Mouse (Mus musculus): ENCODE data around the gene Ccdc85a. TPM values are rescaled to one million over a fixed set of nuclear protein-coding genes. Genes with fewer than 3 reads are reported as not detected.

Ccdc85a gene
- polyA plus RNA-seq (2015; fragmentation: Nextera tagmentation; extraction: Ambion mirVana), result 26.0 and 27.5 TPM in 2 replicates

DNA sequence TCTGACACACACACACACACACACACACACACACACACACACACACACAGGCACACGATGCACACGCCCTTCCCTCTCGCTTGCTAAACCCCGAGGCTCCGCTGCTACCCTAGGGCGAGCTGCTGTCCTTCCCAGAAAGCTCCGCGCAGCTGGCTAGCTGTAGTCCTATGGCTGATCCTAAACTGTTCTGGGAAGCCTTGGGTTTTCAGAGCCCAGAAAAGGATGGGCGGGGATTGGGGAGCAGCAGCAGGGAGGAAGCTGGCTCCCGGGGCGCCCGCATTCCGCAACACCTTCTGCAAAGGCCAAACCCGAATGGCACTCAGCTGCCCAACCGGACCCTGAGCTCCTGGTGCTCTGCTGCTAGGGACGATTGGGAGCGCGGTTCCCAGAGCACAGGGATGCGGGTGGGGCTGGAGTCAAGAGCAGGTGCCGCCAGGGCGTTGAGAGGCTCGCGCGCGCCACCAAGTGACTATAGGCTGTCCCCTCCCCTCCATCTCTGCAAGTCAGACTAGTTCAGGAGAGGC is at the start of gene Ccdc85a:
Ccdc85a (minus strand) TSS at position 414 of the 524 bp plus-strand sequence.
- H3K4me1 ChIP-seq (replicated peaks), result peaks cover 11% of the 10 kb centered on the region
- H3K36me3 ChIP-seq, result no peaks in the 10 kb centered on the region
- H3K9ac ChIP-seq, result peak within 1 kb of the TSS; percentile 85
- H3K27ac ChIP-seq, result peak within 1 kb of the TSS; percentile 89
- under 1% methylated on average over 25 of the region's 25 CpGs for WGBS
- H3K27me3 ChIP-seq, result peaks cover 11% of the 10 kb centered on the region; the same call in 1 of the 2 replicates
- H3K4me2 ChIP-seq, result peak within 1 kb of the TSS; percentile 93
- peak; percentile 98 for ATAC-seq (ENCODE audit: low FRiP score)
- peak within 1 kb of the TSS; percentile 73 for H3K4me3 ChIP-seq
- H3K9me3 ChIP-seq, result no peaks in the 10 kb centered on the region

DNA sequence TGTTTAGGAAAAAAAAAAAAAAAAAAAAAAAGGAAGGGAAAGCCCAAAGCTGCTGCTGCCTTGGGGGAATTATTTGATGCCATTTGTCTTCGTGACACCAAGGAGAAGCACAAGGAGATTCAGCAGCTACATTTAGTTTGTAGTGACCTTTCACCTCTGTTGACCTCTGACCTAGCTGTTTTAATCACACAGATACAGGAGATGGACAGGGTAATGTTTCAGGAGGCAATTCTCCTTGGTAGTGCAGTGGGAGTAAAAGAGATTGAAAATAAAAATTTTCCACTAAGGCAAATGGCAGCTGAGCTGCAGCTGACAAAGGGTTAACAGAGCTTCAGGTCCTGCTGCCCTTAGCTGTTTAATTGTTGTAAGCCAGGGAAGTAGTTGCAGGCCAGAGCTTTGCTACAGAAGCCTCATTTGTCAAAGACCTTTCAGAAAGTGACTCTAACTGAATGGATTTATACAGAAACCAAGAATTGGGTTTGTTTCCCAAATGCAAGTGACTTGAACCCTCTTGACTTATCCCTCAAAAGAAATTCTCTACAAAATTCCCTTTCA is 49.5 kb upstream of the Ccdc85a start:
- Histone ChIP-seq H3K27ac (no peak overlapping the region), H3K9me3 (no peaks in the 10 kb centered on the region), H3K4me2 (no peak overlapping the region), H3K9ac (no peak overlapping the region), H3K4me1 (replicated peaks) (no peaks in the 10 kb centered on the region), H3K36me3 (no peaks in the 10 kb centered on the region), H3K4me3 (no peak overlapping the region), H3K27me3 (no peaks in the 10 kb centered on the region)
- ATAC-seq (ENCODE audit: low FRiP score), result no peak
- 9% methylated on average over 1 of the region's 1 CpGs for WGBS

DNA sequence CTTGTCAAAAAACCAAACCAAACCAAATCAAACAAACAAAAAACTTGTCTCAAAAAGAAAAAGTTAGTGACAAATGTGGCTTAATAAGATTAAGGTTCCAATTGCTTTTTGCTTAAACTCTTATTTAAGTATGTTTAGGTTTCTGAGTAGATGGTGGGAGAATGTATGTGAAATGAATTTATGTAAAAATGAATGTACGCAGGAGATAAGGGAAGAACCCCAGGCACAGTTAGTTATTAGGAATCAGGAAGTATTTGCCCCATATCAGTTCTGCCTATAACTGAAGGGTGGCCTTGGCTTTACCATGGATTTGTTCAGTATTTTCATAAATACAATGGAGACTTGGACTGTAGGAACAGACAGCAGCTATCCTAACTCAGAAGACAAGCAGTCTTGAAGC is 49.0 kb upstream of the Ccdc85a start:
- H3K36me3 ChIP-seq, result no peaks in the 10 kb centered on the region
- H3K4me1 ChIP-seq (replicated peaks), result no peaks in the 10 kb centered on the region
- H3K27me3 ChIP-seq, result no peaks in the 10 kb centered on the region
- H3K9me3 ChIP-seq, result no peaks in the 10 kb centered on the region
- ATAC-seq (ENCODE audit: low FRiP score), result no peak
- no peak overlapping the region for H3K27ac ChIP-seq
- H3K9ac ChIP-seq, result no peak overlapping the region
- 93% methylated on average over 1 of the region's 1 CpGs for WGBS
- no peak overlapping the region for H3K4me3 ChIP-seq
- no peak overlapping the region for H3K4me2 ChIP-seq

DNA sequence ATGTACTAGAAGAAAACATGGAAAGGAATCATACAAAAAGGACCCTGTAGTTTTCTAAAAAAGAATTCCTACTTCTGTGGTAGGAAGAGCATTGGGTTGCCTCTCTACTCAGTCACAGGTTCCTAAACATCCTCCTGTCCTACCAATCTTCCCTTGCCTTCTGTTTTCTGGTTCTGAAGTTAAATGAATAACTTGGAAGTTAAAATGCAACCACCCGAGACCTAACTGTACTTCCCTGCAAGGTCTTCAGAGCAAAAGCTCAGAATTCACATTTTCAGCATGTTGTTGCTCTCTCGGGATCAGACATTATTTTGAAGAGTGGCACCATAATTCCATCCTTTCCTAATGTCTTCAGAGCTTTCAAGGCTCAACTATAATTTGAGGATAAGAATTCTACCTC is 46.6 kb upstream of the Ccdc85a start:
- ATAC-seq (ENCODE audit: low FRiP score), result no peak
- 86% methylated on average over 2 of the region's 2 CpGs for WGBS
- H3K27ac ChIP-seq, result no peak overlapping the region

DNA sequence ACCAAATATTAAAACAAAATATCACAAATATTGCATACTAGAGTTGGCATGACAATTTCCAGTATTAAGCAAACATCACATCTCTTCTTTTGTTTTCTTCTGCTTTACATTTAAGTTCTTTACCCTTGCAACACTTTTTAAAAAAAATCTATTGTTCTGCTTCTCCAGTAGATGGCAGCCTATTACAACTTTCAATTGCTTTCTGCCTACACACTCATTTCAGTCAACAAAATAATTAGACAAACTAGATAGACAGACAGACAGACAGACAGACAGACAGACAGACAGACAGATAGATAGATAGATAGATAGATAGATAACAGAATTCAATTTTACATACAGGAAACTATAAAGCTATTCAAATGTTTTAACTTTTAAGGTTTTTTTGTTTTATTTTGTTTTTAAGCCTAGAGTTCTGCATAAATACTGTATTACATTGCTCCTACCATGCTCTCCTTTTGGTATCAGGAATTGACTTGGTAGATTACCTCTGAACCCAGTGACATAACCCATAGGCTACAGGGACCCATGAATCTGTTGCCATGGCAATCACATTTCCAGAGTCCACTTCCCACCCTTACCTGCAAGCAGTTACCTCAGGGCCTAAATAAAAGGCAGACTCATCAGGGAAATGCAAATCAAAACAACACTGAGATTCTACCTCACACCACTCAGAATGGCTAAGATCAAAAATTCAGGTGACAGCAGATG is 26.8 kb upstream of the Ccdc85a start:
- peak; percentile 59; the same call in 1 of the 2 replicates for ATAC-seq (ENCODE audit: low FRiP score)
- no peak overlapping the region for H3K4me3 ChIP-seq
- no peak overlapping the region for H3K9ac ChIP-seq
- no peaks in the 10 kb centered on the region for H3K9me3 ChIP-seq
- H3K4me2 ChIP-seq, result no peak overlapping the region
- H3K27me3 ChIP-seq, result no peaks in the 10 kb centered on the region
- no peaks in the 10 kb centered on the region for H3K4me1 ChIP-seq (replicated peaks)
- H3K27ac ChIP-seq, result no peak overlapping the region
- H3K36me3 ChIP-seq, result no peaks in the 10 kb centered on the region

More for the DNA sequence above, 46.6 kb upstream of the Ccdc85a start:
- H3K4me3 ChIP-seq, result no peak overlapping the region
- no peaks in the 10 kb centered on the region for H3K36me3 ChIP-seq
- H3K4me1 ChIP-seq (replicated peaks), result no peaks in the 10 kb centered on the region
- H3K4me2 ChIP-seq, result no peak overlapping the region
- no peaks in the 10 kb centered on the region for H3K9me3 ChIP-seq
- H3K27me3 ChIP-seq, result no peaks in the 10 kb centered on the region
- H3K9ac ChIP-seq, result no peak overlapping the region

DNA sequence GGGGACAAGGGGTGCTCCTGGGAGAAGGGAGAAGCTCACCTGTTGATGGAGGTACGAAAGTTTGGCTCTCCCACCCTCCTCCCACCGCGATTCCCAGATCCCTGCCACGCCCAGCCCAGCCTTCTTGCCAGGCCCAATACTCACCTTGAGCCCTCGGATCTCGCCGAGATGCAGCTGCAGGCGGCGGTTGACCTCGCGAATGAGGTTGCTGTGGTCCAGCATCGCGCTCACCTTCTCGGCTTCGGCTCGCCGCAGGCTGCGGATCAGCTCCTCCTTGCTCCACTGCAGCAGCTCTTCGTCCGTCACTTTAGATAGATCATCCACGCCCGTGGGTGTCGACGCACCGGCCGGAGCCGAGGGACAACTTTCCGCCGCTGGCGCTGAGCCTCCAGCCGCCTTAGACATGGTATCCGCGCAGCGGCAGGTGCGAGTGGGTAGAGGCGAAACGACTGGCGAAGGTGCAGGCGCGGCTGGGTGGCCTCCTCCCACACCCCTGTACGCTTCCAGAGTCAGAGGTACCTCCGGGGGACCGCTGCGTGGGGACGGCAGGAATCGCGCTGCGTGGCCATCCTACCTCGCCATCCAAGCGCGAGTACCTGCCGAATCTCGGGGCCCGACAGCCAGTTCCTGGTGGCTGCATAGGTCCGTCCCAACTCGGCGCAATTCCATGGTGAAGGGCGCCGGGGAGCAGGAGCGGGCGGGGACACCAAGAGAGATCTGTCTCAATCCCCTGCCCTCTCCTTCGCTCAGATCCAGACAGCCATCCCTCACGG is 800 bp downstream of the Ccdc85a start:
- Histone ChIP-seq H3K9me3 (no peaks in the 10 kb centered on the region), H3K27ac (peak overlapping the region; percentile 89), H3K4me1 (replicated peaks) (peaks cover 11% of the 10 kb centered on the region), H3K27me3 (peaks cover 11% of the 10 kb centered on the region; the same call in 1 of the 2 replicates), H3K4me2 (peak overlapping the region; percentile 93), H3K4me3 (peak overlapping the region; percentile 73), H3K9ac (peak overlapping the region; percentile 85), H3K36me3 (no peaks in the 10 kb centered on the region)
- peak; percentile 63 for ATAC-seq (ENCODE audit: low FRiP score)
- 1% methylated on average over 62 of the region's 63 CpGs for WGBS

DNA sequence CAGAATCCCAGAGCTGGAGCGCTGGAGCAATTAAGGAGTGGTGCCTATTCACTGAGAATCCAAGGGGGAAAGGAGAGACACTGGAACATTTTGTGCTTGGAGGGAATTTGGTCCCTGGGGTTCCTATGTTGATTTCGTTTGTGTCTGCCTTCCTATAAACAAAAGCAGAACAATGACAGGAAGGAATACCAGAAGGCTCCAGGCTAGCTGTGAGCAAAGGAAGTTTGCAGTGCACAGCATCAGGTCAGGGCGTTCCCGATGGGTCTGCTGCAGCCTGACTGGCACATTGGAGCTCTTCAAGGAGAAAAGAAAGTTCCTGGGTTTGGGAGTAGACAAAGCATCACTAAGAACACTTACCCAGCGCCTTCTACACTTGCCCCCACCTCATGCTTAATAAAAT is 1.9 kb downstream of the Ccdc85a start:
- no peak for ATAC-seq (ENCODE audit: low FRiP score)
- H3K9ac ChIP-seq, result peak overlapping the region; percentile 85
- H3K4me1 ChIP-seq (replicated peaks), result peaks cover 11% of the 10 kb centered on the region
- WGBS, result 19% methylated on average over 5 of the region's 5 CpGs
- no peak overlapping the region for H3K27ac ChIP-seq
- H3K27me3 ChIP-seq, result peaks cover 11% of the 10 kb centered on the region; the same call in 1 of the 2 replicates
- H3K36me3 ChIP-seq, result no peaks in the 10 kb centered on the region
- H3K4me2 ChIP-seq, result peak overlapping the region; percentile 93
- H3K9me3 ChIP-seq, result no peaks in the 10 kb centered on the region
- H3K4me3 ChIP-seq, result peak overlapping the region; percentile 73

DNA sequence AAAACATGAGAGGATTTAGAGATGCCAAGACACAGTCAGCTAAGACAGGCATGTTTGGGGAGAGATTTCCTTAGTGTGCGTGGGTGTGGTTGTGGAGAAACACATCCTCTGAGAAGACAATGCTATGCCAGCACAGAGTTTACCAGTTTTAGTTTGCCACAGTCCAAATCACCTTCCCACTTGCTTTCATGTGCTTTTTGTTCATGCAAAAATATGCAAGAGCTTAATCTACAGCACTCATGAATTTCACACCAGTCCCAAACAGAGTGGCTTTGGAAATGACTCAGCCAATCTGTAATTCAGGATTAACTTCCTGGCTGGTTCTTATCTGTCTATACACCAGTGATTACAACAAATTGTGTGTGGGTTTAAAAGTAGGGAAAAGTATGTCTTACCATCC is 11.7 kb downstream of the Ccdc85a start:
- Histone ChIP-seq H3K27ac (no peak overlapping the region), H3K4me3 (no peak overlapping the region), H3K9me3 (no peaks in the 10 kb centered on the region), H3K27me3 (no peaks in the 10 kb centered on the region), H3K4me2 (no peak overlapping the region), H3K36me3 (peaks cover 18% of the 10 kb centered on the region), H3K9ac (no peak overlapping the region), H3K4me1 (replicated peaks) (peaks cover 3% of the 10 kb centered on the region; the same call in 1 of the 2 replicates)
- WGBS, result 88% methylated on average over 1 of the region's 1 CpGs
- ATAC-seq (ENCODE audit: low FRiP score), result no peak

DNA sequence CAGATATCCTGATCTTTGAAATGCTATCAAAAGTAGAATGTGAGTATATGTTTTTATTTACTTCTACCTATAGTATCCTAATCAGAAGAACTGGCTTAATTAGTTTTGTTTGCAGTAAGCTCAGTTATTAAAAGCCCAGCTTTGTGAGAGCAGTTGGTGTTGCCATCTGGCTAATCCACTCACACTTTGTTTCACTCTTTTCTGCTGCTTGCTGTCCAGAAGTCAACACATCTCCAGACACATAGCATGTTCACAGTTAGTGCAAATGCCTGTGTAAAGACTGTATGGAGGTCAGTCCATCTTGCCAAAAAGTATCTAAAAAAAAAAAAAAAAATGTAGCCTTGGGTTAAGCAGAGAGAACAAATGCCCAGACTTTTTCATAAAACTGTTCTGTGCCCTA is 27.7 kb downstream of the Ccdc85a start:
- Histone ChIP-seq H3K4me2 (no peak overlapping the region), H3K36me3 (no peaks in the 10 kb centered on the region), H3K9me3 (peaks cover 6% of the 10 kb centered on the region; the same call in 1 of the 2 replicates), H3K4me3 (no peak overlapping the region), H3K4me1 (replicated peaks) (no peaks in the 10 kb centered on the region), H3K27ac (no peak overlapping the region), H3K9ac (no peak overlapping the region), H3K27me3 (no peaks in the 10 kb centered on the region)
- ATAC-seq (ENCODE audit: low FRiP score), result no peak

DNA sequence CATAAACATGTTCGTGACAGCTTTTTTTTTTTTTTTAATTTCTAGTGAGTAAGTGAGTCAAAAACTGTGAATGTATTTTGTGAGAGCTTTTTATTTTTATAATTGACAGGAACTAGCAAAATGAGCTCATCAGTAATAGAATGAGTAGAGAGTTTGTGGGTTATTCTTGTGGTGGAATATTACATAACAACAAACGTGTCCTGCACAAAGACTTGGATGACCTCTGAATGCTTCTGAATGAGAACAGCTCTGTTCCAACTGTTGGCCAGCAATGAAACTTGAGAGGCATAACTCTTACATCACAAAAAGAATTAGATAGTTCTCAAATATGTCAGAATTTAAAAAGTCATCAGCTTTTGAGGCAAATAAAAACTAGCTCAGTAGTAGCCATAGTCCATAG is 40.7 kb downstream of the Ccdc85a start:
- Histone ChIP-seq H3K9ac (no peak overlapping the region), H3K27me3 (no peaks in the 10 kb centered on the region), H3K9me3 (no peaks in the 10 kb centered on the region), H3K36me3 (no peaks in the 10 kb centered on the region), H3K4me3 (no peak overlapping the region), H3K4me1 (replicated peaks) (no peaks in the 10 kb centered on the region), H3K4me2 (no peak overlapping the region), H3K27ac (no peak overlapping the region)
- ATAC-seq (ENCODE audit: low FRiP score), result no peak
- WGBS, result 93% methylated on average over 2 of the region's 2 CpGs

DNA sequence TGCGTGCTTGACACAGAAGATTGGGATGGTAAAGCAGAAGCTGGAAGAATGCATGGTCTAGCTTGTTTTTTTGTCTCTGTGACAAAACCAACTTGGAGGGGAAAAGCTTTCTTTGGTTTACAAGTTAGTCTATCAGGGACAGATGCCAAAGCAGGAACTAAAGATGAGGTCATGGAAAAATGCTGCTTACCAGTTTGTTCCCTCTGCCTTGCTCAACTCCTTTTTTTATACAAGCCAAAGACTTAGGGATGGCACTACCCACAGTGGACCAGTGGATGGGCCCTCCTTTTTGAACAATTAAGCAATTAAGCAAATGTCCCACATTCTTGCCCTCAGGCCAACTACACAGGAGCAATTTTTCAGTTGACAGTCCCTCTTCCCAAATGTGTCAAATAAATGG is 42.8 kb downstream of the Ccdc85a start:
- no peak overlapping the region for H3K9ac ChIP-seq
- H3K4me3 ChIP-seq, result no peak overlapping the region
- no peak for ATAC-seq (ENCODE audit: low FRiP score)
- no peaks in the 10 kb centered on the region for H3K27me3 ChIP-seq
- no peaks in the 10 kb centered on the region for H3K4me1 ChIP-seq (replicated peaks)
- WGBS, result 91% methylated on average over 1 of the region's 1 CpGs
- H3K36me3 ChIP-seq, result no peaks in the 10 kb centered on the region
- H3K9me3 ChIP-seq, result no peaks in the 10 kb centered on the region
- no peak overlapping the region for H3K27ac ChIP-seq
- no peak overlapping the region for H3K4me2 ChIP-seq

DNA sequence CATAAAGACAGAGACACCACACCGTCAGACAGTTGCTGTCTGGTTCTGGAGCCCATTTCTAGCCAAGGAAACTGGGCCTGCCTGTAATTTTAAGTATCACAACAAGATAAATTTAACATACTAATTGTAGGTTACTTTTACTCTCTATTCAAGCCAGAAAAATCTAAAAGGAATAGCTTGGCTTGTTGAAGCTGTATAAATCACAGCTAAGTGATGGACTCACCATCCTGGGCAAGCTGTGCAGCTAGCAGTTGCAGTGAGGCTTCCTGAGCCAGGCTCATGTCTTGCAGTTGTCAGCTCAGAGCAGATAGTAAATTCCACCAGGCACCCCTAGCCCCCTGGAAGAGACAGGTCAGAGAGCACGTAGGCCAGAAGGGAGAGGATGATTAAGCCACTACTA is 50.8 kb downstream of the Ccdc85a start:
- no peak overlapping the region for H3K27ac ChIP-seq
- H3K9me3 ChIP-seq, result 0 out of 2 replicates have a peak, but pooled peaks cover 11% of the 10 kb centered on the region
- 87% methylated on average over 2 of the region's 2 CpGs for WGBS

More for the DNA sequence above, 50.8 kb downstream of the Ccdc85a start:
- no peaks in the 10 kb centered on the region for H3K4me1 ChIP-seq (replicated peaks)
- H3K4me3 ChIP-seq, result no peak overlapping the region
- H3K27me3 ChIP-seq, result no peaks in the 10 kb centered on the region
- no peak for ATAC-seq (ENCODE audit: low FRiP score)
- no peak overlapping the region for H3K4me2 ChIP-seq
- no peak overlapping the region for H3K9ac ChIP-seq
- H3K36me3 ChIP-seq, result no peaks in the 10 kb centered on the region

Data from hindbrain, embryonic 13.5 days (tissue).